Mouse (Mus musculus): ENCODE measurements around the gene Arpin. TPM values are rescaled to one million over a fixed set of nuclear protein-coding genes. Genes with fewer than 3 reads are reported as not detected.

Arpin gene
- polyA plus RNA-seq, 1 experiment from 2014 or later, result 19.8 TPM

GRCm38 (mm10) chr7:79928516-79929052 is 6.6 kb downstream of the Arpin start:
- no peak overlapping the region for H3K27ac ChIP-seq
- no peaks in the 10 kb centered on the region for H3K9me3 ChIP-seq (replicated peaks)
- H3K4me2 ChIP-seq (replicated peaks), result no peak overlapping the region
- ATAC-seq (ENCODE audit: low FRiP score), result no peak
- H3K9ac ChIP-seq, result no peak overlapping the region
- no peak overlapping the region for H3K4me3 ChIP-seq
- 63% methylated on average over 2 of the region's 2 CpGs for WGBS
- no peaks in the 10 kb centered on the region for H3K27me3 ChIP-seq
- peaks cover 34% of the 10 kb centered on the region for H3K36me3 ChIP-seq
- no peaks in the 10 kb centered on the region for H3K4me1 ChIP-seq

GRCm38 (mm10) chr7:79920344-79920983 is 14.7 kb downstream of the Arpin start, which contains the start of gene Ap3s2:
Gene Ap3s2 (minus strand): TSS chr7:79920649.
- H3K4me2 ChIP-seq (replicated peaks), result peak within 1 kb of the TSS; percentile 75
- no peaks in the 10 kb centered on the region for H3K9me3 ChIP-seq (replicated peaks)
- peak; percentile 98 for ATAC-seq (ENCODE audit: low FRiP score)
- under 1% methylated on average over 34 of the region's 34 CpGs for WGBS
- peak within 1 kb of the TSS; percentile 81 for H3K4me3 ChIP-seq
- no peaks in the 10 kb centered on the region for H3K27me3 ChIP-seq
- peak within 1 kb of the TSS; percentile 61 for H3K9ac ChIP-seq
- peaks cover 11% of the 10 kb centered on the region for H3K4me1 ChIP-seq
- H3K27ac ChIP-seq, result peak within 1 kb of the TSS; percentile 86
- H3K36me3 ChIP-seq, result peaks cover 5% of the 10 kb centered on the region; the same call in 1 of the 2 replicates

GRCm38 (mm10) chr7:79914556-79914955 is 20.6 kb downstream of the Arpin start:
- H3K27me3 ChIP-seq, result no peaks in the 10 kb centered on the region
- no peaks in the 10 kb centered on the region for H3K9me3 ChIP-seq (replicated peaks)
- peaks cover 2% of the 10 kb centered on the region for H3K4me1 ChIP-seq
- no peak overlapping the region for H3K27ac ChIP-seq
- H3K4me2 ChIP-seq (replicated peaks), result no peak overlapping the region
- peaks cover 48% of the 10 kb centered on the region for H3K36me3 ChIP-seq
- WGBS, result 74% methylated on average over 3 of the region's 3 CpGs
- no peak for ATAC-seq (ENCODE audit: low FRiP score)
- H3K4me3 ChIP-seq, result no peak overlapping the region
- H3K9ac ChIP-seq, result no peak overlapping the region

- no peak for ATAC-seq (ENCODE audit: low FRiP score)
- Histone ChIP-seq H3K4me1 (no peaks in the 10 kb centered on the region), H3K9ac (no peak overlapping the region), H3K4me2 (replicated peaks) (no peak overlapping the region), H3K27me3 (no peaks in the 10 kb centered on the region), H3K4me3 (no peak overlapping the region), H3K27ac (no peak overlapping the region), H3K9me3 (replicated peaks) (no peaks in the 10 kb centered on the region), H3K36me3 (peaks cover 75% of the 10 kb centered on the region)
- WGBS, result 74% methylated on average over 2 of the region's 2 CpGs
These were observed 27.8 kb downstream of the Arpin start for GRCm38 (mm10) chr7:79907356-79907755.

GRCm38 (mm10) chr7:79906914-79907313 is 28.2 kb downstream of the Arpin start:
- H3K4me3 ChIP-seq, result no peak overlapping the region
- H3K4me1 ChIP-seq, result no peaks in the 10 kb centered on the region
- peaks cover 78% of the 10 kb centered on the region for H3K36me3 ChIP-seq
- ATAC-seq (ENCODE audit: low FRiP score), result no peak
- H3K27ac ChIP-seq, result no peak overlapping the region
- WGBS, result 93% methylated on average over 3 of the region's 3 CpGs
- no peak overlapping the region for H3K9ac ChIP-seq
- H3K27me3 ChIP-seq, result no peaks in the 10 kb centered on the region
- no peaks in the 10 kb centered on the region for H3K9me3 ChIP-seq (replicated peaks)
- H3K4me2 ChIP-seq (replicated peaks), result no peak overlapping the region

- Histone ChIP-seq H3K4me2 (replicated peaks) (no peak overlapping the region), H3K9ac (no peak overlapping the region), H3K27ac (no peak overlapping the region), H3K9me3 (replicated peaks) (no peaks in the 10 kb centered on the region), H3K27me3 (no peaks in the 10 kb centered on the region), H3K36me3 (peaks cover 80% of the 10 kb centered on the region), H3K4me3 (no peak overlapping the region), H3K4me1 (no peaks in the 10 kb centered on the region)
- ATAC-seq (ENCODE audit: low FRiP score), result no peak
- WGBS, result 94% methylated on average over 4 of the region's 4 CpGs
These were observed 30.0 kb downstream of the Arpin start for GRCm38 (mm10) chr7:79905193-79905592.

- H3K9me3 ChIP-seq (replicated peaks), result no peaks in the 10 kb centered on the region
- peaks cover 80% of the 10 kb centered on the region for H3K36me3 ChIP-seq
- no peaks in the 10 kb centered on the region for H3K27me3 ChIP-seq
- WGBS, result 93% methylated on average over 8 of the region's 8 CpGs
- no peak overlapping the region for H3K4me2 ChIP-seq (replicated peaks)
- no peak overlapping the region for H3K9ac ChIP-seq
- no peak for ATAC-seq (ENCODE audit: low FRiP score)
- H3K4me3 ChIP-seq, result no peak overlapping the region
- no peaks in the 10 kb centered on the region for H3K4me1 ChIP-seq
- no peak overlapping the region for H3K27ac ChIP-seq
These were observed 31.9 kb downstream of the Arpin start for GRCm38 (mm10) chr7:79903160-79903792.

- no peak overlapping the region for H3K9ac ChIP-seq
- no peak overlapping the region for H3K27ac ChIP-seq
- WGBS, result 95% methylated on average over 6 of the region's 6 CpGs
- H3K4me2 ChIP-seq (replicated peaks), result no peak overlapping the region
- H3K9me3 ChIP-seq (replicated peaks), result no peaks in the 10 kb centered on the region
- H3K4me3 ChIP-seq, result no peak overlapping the region
- no peaks in the 10 kb centered on the region for H3K4me1 ChIP-seq
- ATAC-seq (ENCODE audit: low FRiP score), result no peak
- H3K36me3 ChIP-seq, result peaks cover 79% of the 10 kb centered on the region
- no peaks in the 10 kb centered on the region for H3K27me3 ChIP-seq
These were observed 34.4 kb downstream of the Arpin start for GRCm38 (mm10) chr7:79900753-79901152.

- Histone ChIP-seq H3K27me3 (no peaks in the 10 kb centered on the region), H3K4me2 (replicated peaks) (no peak overlapping the region), H3K9me3 (replicated peaks) (no peaks in the 10 kb centered on the region), H3K9ac (no peak overlapping the region), H3K27ac (no peak overlapping the region), H3K4me1 (no peaks in the 10 kb centered on the region), H3K36me3 (peaks cover 68% of the 10 kb centered on the region), H3K4me3 (no peak overlapping the region)
- 86% methylated on average over 3 of the region's 3 CpGs for WGBS
- no peak for ATAC-seq (ENCODE audit: low FRiP score)
These were observed 39.9 kb downstream of the Arpin start for GRCm38 (mm10) chr7:79895225-79895624.

- H3K36me3 ChIP-seq, result peaks cover 64% of the 10 kb centered on the region
- no peaks in the 10 kb centered on the region for H3K4me1 ChIP-seq
- H3K4me3 ChIP-seq, result no peak overlapping the region
- WGBS, result 94% methylated on average over 1 of the region's 1 CpGs
- no peak overlapping the region for H3K27ac ChIP-seq
- H3K9ac ChIP-seq, result no peak overlapping the region
- H3K27me3 ChIP-seq, result no peaks in the 10 kb centered on the region
- no peak overlapping the region for H3K4me2 ChIP-seq (replicated peaks)
- ATAC-seq (ENCODE audit: low FRiP score), result no peak
- no peaks in the 10 kb centered on the region for H3K9me3 ChIP-seq (replicated peaks)
These were observed 40.4 kb downstream of the Arpin start for GRCm38 (mm10) chr7:79894790-79895189.

GRCm38 (mm10) chr7:79892576-79893428 is 42.4 kb downstream of the Arpin start:
- no peak overlapping the region for H3K4me3 ChIP-seq
- no peaks in the 10 kb centered on the region for H3K4me1 ChIP-seq
- ATAC-seq (ENCODE audit: low FRiP score), result no peak
- H3K9ac ChIP-seq, result no peak overlapping the region
- no peaks in the 10 kb centered on the region for H3K27me3 ChIP-seq
- H3K27ac ChIP-seq, result no peak overlapping the region
- H3K9me3 ChIP-seq (replicated peaks), result no peaks in the 10 kb centered on the region
- WGBS, result 91% methylated on average over 6 of the region's 6 CpGs
- H3K36me3 ChIP-seq, result peaks cover 52% of the 10 kb centered on the region
- H3K4me2 ChIP-seq (replicated peaks), result no peak overlapping the region

All from hindbrain, embryonic 12.5 days (tissue).